Mouse (Mus musculus): ENCODE results near the gene Lsr. TPM values are rescaled to one million over a fixed set of nuclear protein-coding genes. Genes with fewer than 3 reads are reported as not detected.

The Lsr gene
- polyA plus RNA-seq, 1 experiment, result 30.2 TPM

GRCm38 (mm10) chr7:30908277-30908991 lies 64.8 kb downstream of the Lsr start:
- Histone ChIP-seq H3K27me3 (ENCODE audit: control insufficient read depth, insufficient read depth, low read length) (no peaks in the 10 kb centered on the region), H3K4me3 (ENCODE audit: control insufficient read depth, low read depth, low read length) (peak overlapping the region; percentile 85), H3K4me1 (ENCODE audit: control insufficient read depth, insufficient read depth, low read length) (peaks cover 17% of the 10 kb centered on the region), H3K27ac (ENCODE audit: control insufficient read depth, insufficient read depth, low read depth, low read length) (peak overlapping the region; percentile 32; the same call in 1 of the 2 replicates), H3K36me3 (ENCODE audit: control insufficient read depth, insufficient read depth, low read length) (no peaks in the 10 kb centered on the region)
- no peak for TF ChIP-seq CTCF (IDR thresholded peaks at IDR 0.05; ENCODE audit: control insufficient read depth, insufficient read depth, insufficient replicate concordance, low read depth, low read length)
- no peak for TF ChIP-seq POLR2A (IDR thresholded peaks at IDR 0.05; ENCODE audit: control insufficient read depth, low read depth, low read length)

Other genes with a start within 250 kb of the Lsr start
- 161 and 171 TPM in 2 replicates for gene Tmem147, start 243.9 kb downstream of the Lsr start, polyA plus RNA-seq (2012; rRNA removed)
- gene Gapdhs, start 229.8 kb downstream of the Lsr start, polyA plus RNA-seq (2012; rRNA removed), result 4,298 and 4,420 TPM in 2 replicates
- gene Sbsn, start 222.0 kb downstream of the Lsr start, polyA plus RNA-seq (2012; rRNA removed), result 4.6 and 4.7 TPM in 2 replicates
- gene Dmkn, start 209.7 kb downstream of the Lsr start, polyA plus RNA-seq (2012; rRNA removed), result 7.1 and 9.2 TPM in 2 replicates
- gene Krtdap, start 185.6 kb downstream of the Lsr start, polyA plus RNA-seq (2012; rRNA removed), result 0.41 TPM in 1 of 2 replicates, not detected in the other
- 0.09 and 0.14 TPM in 2 replicates for gene Ffar2, start 149.7 kb downstream of the Lsr start, polyA plus RNA-seq (2012; rRNA removed)
- gene Ffar3, start 117.3 kb downstream of the Lsr start, polyA plus RNA-seq (2012; rRNA removed), result not detected in 2 replicates
- gene Ffar1, start 111.9 kb downstream of the Lsr start, polyA plus RNA-seq (2012; rRNA removed), result 0.55 and 0.62 TPM in 2 replicates
- gene Cd22, start 93.1 kb downstream of the Lsr start, polyA plus RNA-seq (2012; rRNA removed), result 0.08 and 0.41 TPM in 2 replicates
- 18.2 and 21.3 TPM in 2 replicates for gene Mag, start 58.6 kb downstream of the Lsr start, polyA plus RNA-seq (2012; rRNA removed)
- gene Hamp2, start 48.8 kb downstream of the Lsr start, polyA plus RNA-seq (2012; rRNA removed), result 0.38 and 1.5 TPM in 2 replicates
- gene Hamp, start 29.4 kb downstream of the Lsr start, polyA plus RNA-seq (2012; rRNA removed), result not detected in 2 replicates
- gene Usf2, start 16.7 kb downstream of the Lsr start, polyA plus RNA-seq (2012; rRNA removed), result 27.0 and 31.3 TPM in 2 replicates
- 524 and 525 TPM in 2 replicates for gene Fam187b, start 326 bp upstream of the Lsr start, polyA plus RNA-seq (2012; rRNA removed)
- 8.3 and 12.1 TPM in 2 replicates for gene Fxyd5, start 69.0 kb upstream of the Lsr start, polyA plus RNA-seq (2012; rRNA removed)
- gene Fxyd7, start 78.0 kb upstream of the Lsr start, polyA plus RNA-seq (2012; rRNA removed), result 1.3 and 1.6 TPM in 2 replicates
- 94.7 and 104 TPM in 2 replicates for gene Fxyd1, start 83.7 kb upstream of the Lsr start, polyA plus RNA-seq (2012; rRNA removed)
- 2.0 TPM in 2 replicates for gene Lgi4, start 85.9 kb upstream of the Lsr start, polyA plus RNA-seq (2012; rRNA removed)
- 0.64 and 6.4 TPM in 2 replicates for gene Fxyd3, start 103.2 kb upstream of the Lsr start, polyA plus RNA-seq (2012; rRNA removed)
- gene Hpn, start 141.8 kb upstream of the Lsr start, polyA plus RNA-seq (2012; rRNA removed), result 0.73 and 2.1 TPM in 2 replicates
- 1.4 and 1.8 TPM in 2 replicates for gene Scn1b, start 153.5 kb upstream of the Lsr start, polyA plus RNA-seq (2012; rRNA removed)
- gene Gramd1a, start 182.4 kb upstream of the Lsr start, polyA plus RNA-seq (2012; rRNA removed), result 35.1 and 35.3 TPM in 2 replicates